Mouse (Mus musculus): ENCODE results near the gene Arvcf.
A peak's percentile ranks its signal among the peaks of the same experiment; 100 is the strongest.

Gene Arvcf

GRCm38 (mm10) chr16:18388583-18389435 lies 40.8 kb downstream of the Arvcf start:
- DNase-seq = peak; percentile 14

- DNase-seq = no peak
These were observed 42.4 kb downstream of the Arvcf start for GRCm38 (mm10) chr16:18390399-18390798.

- DNase-seq = no peak
These were observed 43.1 kb downstream of the Arvcf start for GRCm38 (mm10) chr16:18391127-18391526.

- peak; percentile 19 for DNase-seq
These were observed 43.7 kb downstream of the Arvcf start for GRCm38 (mm10) chr16:18391728-18392127.

- DNase-seq = peak; percentile 71
These were observed 44.8 kb downstream of the Arvcf start for GRCm38 (mm10) chr16:18392469-18393426.

GRCm38 (mm10) chr16:18393595-18393994 lies 45.6 kb downstream of the Arvcf start:
- DNase-seq = peak; percentile 23

GRCm38 (mm10) chr16:18394056-18394455 lies 46.1 kb downstream of the Arvcf start:
- DNase-seq = no peak

- no peak for DNase-seq
These were observed 47.0 kb downstream of the Arvcf start for GRCm38 (mm10) chr16:18394777-18395619.

- DNase-seq = no peak
These were observed 47.6 kb downstream of the Arvcf start for GRCm38 (mm10) chr16:18395620-18396036.

- DNase-seq = peak; percentile 79
These were observed 48.2 kb downstream of the Arvcf start for GRCm38 (mm10) chr16:18396201-18396600.

GRCm38 (mm10) chr16:18396791-18397621 lies 49.0 kb downstream of the Arvcf start:
- DNase-seq = no peak

GRCm38 (mm10) chr16:18400028-18400427 lies 52.0 kb downstream of the Arvcf start:
- no peak for DNase-seq

- DNase-seq = no peak
These were observed 52.7 kb downstream of the Arvcf start for GRCm38 (mm10) chr16:18400472-18401216.

- no peak for DNase-seq
These were observed 55.3 kb downstream of the Arvcf start for GRCm38 (mm10) chr16:18403285-18403684.

GRCm38 (mm10) chr16:18405091-18405854 lies 57.3 kb downstream of the Arvcf start:
- DNase-seq = no peak

GRCm38 (mm10) chr16:18405876-18406275 lies 57.9 kb downstream of the Arvcf start:
- no peak for DNase-seq

- no peak for DNase-seq
These were observed 58.3 kb downstream of the Arvcf start for GRCm38 (mm10) chr16:18406293-18406692.

GRCm38 (mm10) chr16:18407912-18408311 lies 59.9 kb downstream of the Arvcf start:
- DNase-seq = no peak

GRCm38 (mm10) chr16:18409776-18410175 lies 61.8 kb downstream of the Arvcf start:
- no peak for DNase-seq

- DNase-seq = no peak
These were observed 62.4 kb downstream of the Arvcf start for GRCm38 (mm10) chr16:18410418-18410817.

All from cerebellum, adult 8-10 months (tissue).